ENCODE assay signal across 13 mouse cellular contexts in the genomic region with DNA sequence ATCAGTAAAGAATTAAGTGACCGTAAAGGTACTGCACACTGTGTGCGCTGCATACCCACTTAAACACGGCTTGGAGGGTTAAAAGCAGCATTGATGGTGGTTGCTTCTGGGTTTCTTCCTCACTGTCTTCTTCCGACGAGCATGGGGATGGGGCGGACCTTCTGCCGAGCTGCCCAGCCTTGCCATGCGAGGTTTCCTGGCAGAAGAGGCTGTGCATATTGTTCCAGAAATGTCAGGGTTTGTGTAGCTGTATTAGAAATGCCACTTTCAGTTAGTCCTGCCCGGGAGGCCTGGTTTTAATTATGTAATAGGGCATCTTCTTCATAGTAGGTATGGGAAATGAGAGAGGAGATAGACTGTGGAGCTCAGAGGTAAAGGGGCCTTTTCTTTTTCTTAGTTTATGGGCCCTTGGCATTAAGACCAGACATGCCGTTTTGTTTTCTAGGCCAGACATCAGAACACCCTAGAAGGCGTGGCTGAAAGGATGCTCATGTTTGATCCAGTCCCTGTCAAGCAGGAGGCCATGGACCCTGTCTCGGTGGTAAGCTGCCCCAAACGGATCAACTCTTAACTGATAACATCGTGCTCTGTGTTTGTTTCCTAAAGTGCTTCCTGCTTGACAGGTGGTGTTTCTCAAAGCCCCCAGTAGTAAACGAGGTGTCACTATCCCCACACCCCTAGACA. TPM values are rescaled to one million over a fixed set of nuclear protein-coding genes. Genes with fewer than 3 reads are reported as not detected.
A peak's percentile ranks its signal among the peaks of the same experiment; 100 is the strongest.
DNase-seq lines count a peak whose midpoint lies in the region; ATAC-seq lines count a peak whose summit lies in the region.
"Had no signal": no experiment of that assay in that cellular context is flagged by ENCODE, and none has a peak within 500 bp of the region (broad histone marks: within the 10 kb centered on the region; RNA-seq: fewer than 3 reads in every experiment).

No protein-coding gene starts in this region.

- H3K9me3 ChIP-seq in heart, embryonic 10.5 days = no peaks in the 10 kb centered on the region
- H3K9me3 ChIP-seq in liver, embryonic 13.5 days (replicated peaks) = no peaks in the 10 kb centered on the region
- no peaks in the 10 kb centered on the region for H3K9me3 ChIP-seq in embryonic facial prominence, embryonic 14.5 days (ENCODE audit: control insufficient read depth, low read length)
- no peaks in the 10 kb centered on the region for H3K9me3 ChIP-seq in stomach, embryonic 15.5 days
- H3K9me3 ChIP-seq: forebrain, embryonic 10.5 days; hindbrain, embryonic 15.5 days had no signal

- 0 out of 2 replicates have a peak overlapping the region, but pooled peaks have one; percentile 25 for H3K27ac ChIP-seq in heart, embryonic 10.5 days
- no peak overlapping the region for H3K27ac ChIP-seq in liver, embryonic 13.5 days
- peak overlapping the region; percentile 31 for H3K27ac ChIP-seq in embryonic facial prominence, embryonic 14.5 days (replicated peaks; ENCODE audit: low read depth, low read length)
- H3K27ac ChIP-seq in stomach, embryonic 15.5 days = peak overlapping the region; percentile 78
- H3K27ac ChIP-seq: forebrain, embryonic 10.5 days; hindbrain, embryonic 15.5 days had no signal

- no peak for ATAC-seq in liver, embryonic 13.5 days (ENCODE audit: low read depth)
- ATAC-seq in embryonic facial prominence, embryonic 14.5 days (ENCODE audit: low read depth) = no peak
- no peak for ATAC-seq in stomach, embryonic 15.5 days (ENCODE audit: insufficient read depth, low FRiP score, low read depth)
- ATAC-seq: Patski had no signal

- H3K27me3 ChIP-seq in heart, embryonic 10.5 days (ENCODE audit: insufficient read depth, poor library complexity, severe bottlenecking) = no peaks in the 10 kb centered on the region
- H3K27me3 ChIP-seq in liver, embryonic 13.5 days = no peaks in the 10 kb centered on the region
- no peaks in the 10 kb centered on the region for H3K27me3 ChIP-seq in embryonic facial prominence, embryonic 14.5 days (replicated peaks; ENCODE audit: control insufficient read depth, insufficient read depth, low read length)
- no peaks in the 10 kb centered on the region for H3K27me3 ChIP-seq in stomach, embryonic 15.5 days (replicated peaks)
- H3K27me3 ChIP-seq: hindbrain, embryonic 15.5 days; Patski had no signal

- WGBS in heart, embryonic 10.5 days = 58% methylated on average over 15 of the region's 15 CpGs
- WGBS in liver, embryonic 13.5 days (ENCODE audit: insufficient replicate concordance) = 70% methylated on average over 15 of the region's 15 CpGs
- WGBS in embryonic facial prominence, embryonic 14.5 days = 58% methylated on average over 15 of the region's 15 CpGs
- 46% methylated on average over 15 of the region's 15 CpGs for WGBS in stomach, embryonic 15.5 days

- peaks cover 45% of the 10 kb centered on the region for H3K36me3 ChIP-seq in heart, embryonic 10.5 days
- H3K36me3 ChIP-seq in liver, embryonic 13.5 days = peaks cover 78% of the 10 kb centered on the region
- H3K36me3 ChIP-seq in embryonic facial prominence, embryonic 14.5 days (ENCODE audit: control insufficient read depth, insufficient read depth, low read length) = peaks cover 35% of the 10 kb centered on the region
- H3K36me3 ChIP-seq in stomach, embryonic 15.5 days = peaks cover 24% of the 10 kb centered on the region
- H3K36me3 ChIP-seq: hindbrain, embryonic 15.5 days had no signal

- H3K4me1 ChIP-seq in heart, embryonic 10.5 days = peaks cover 43% of the 10 kb centered on the region
- H3K4me1 ChIP-seq in liver, embryonic 13.5 days (replicated peaks) = peaks cover 93% of the 10 kb centered on the region
- peaks cover 31% of the 10 kb centered on the region for H3K4me1 ChIP-seq in embryonic facial prominence, embryonic 14.5 days (ENCODE audit: control insufficient read depth, insufficient read depth, low read length)
- H3K4me1 ChIP-seq in stomach, embryonic 15.5 days = peaks cover 46% of the 10 kb centered on the region

- H3K9ac ChIP-seq in liver, embryonic 13.5 days = 0 out of 2 replicates have a peak overlapping the region, but pooled peaks have one; percentile 16
- no peak overlapping the region for H3K9ac ChIP-seq in embryonic facial prominence, embryonic 14.5 days (ENCODE audit: low read depth, low read length)
- H3K9ac ChIP-seq in stomach, embryonic 15.5 days = no peak overlapping the region
- H3K9ac ChIP-seq: hindbrain, embryonic 15.5 days had no signal

- H3K4me2 ChIP-seq in liver, embryonic 13.5 days = no peak overlapping the region
- H3K4me2 ChIP-seq in embryonic facial prominence, embryonic 14.5 days (ENCODE audit: low read depth, low read length) = no peak overlapping the region
- H3K4me2 ChIP-seq in stomach, embryonic 15.5 days = no peak overlapping the region
- H3K4me2 ChIP-seq: hindbrain, embryonic 15.5 days had no signal

- H3K4me3 ChIP-seq in heart, embryonic 10.5 days = no peak overlapping the region
- no peak overlapping the region for H3K4me3 ChIP-seq in liver, embryonic 13.5 days (replicated peaks)
- H3K4me3 ChIP-seq in embryonic facial prominence, embryonic 14.5 days (ENCODE audit: low read depth, low read length) = no peak overlapping the region
- H3K4me3 ChIP-seq in stomach, embryonic 15.5 days (replicated peaks) = no peak overlapping the region
- H3K4me3 ChIP-seq: forebrain, embryonic 10.5 days; hindbrain, embryonic 15.5 days had no signal

- no peak for DNase-seq in heart, embryonic 10.5 days (ENCODE audit: low spot score)
- no peak for DNase-seq in heart, adult 9 months (ENCODE audit: low spot score in 2 of 2)
- no peak for DNase-seq in liver, embryonic 13.5 days
- DNase-seq in liver = no peak
- DNase-seq in embryonic facial prominence, embryonic 14.5 days (ENCODE audit: low spot score) = no peak
- no peak for DNase-seq in adrenal gland, postnatal 4 days (ENCODE audit: low spot score in 2 of 2)
- DNase-seq: adrenal gland, adult 8-10 months; gastrocnemius, postnatal 14 days; kidney, postnatal 14 days had no signal

RNA-seq across cellular contexts. Expression of a gene that starts 13.2 kb away (rescaled TPM):
- polyA plus RNA-seq in heart, embryonic 10.5 days (2016; fragmentation: Nextera tagmentation; extraction: Ambion mirVana) = 49.6 and 61.8 TPM in 2 replicates
- 73.2 and 78.4 TPM in 2 replicates for polyA plus RNA-seq in liver, embryonic 13.5 days (2015; fragmentation: Nextera tagmentation; extraction: Ambion mirVana)
- polyA plus RNA-seq in embryonic facial prominence, embryonic 14.5 days (2014; fragmentation: Nextera tagmentation; extraction: Ambion mirVana) = 58.5 and 65.5 TPM in 2 replicates
- 103 and 104 TPM in 2 replicates for polyA plus RNA-seq in stomach, embryonic 15.5 days (2015; fragmentation: Nextera tagmentation; extraction: Ambion mirVana)
- 10 to 100 TPM; 87.3 to 91.7 TPM for total RNA-seq in adrenal gland, postnatal 4 days (2021)
